Mouse (Mus musculus) C2C12 (cell line): ENCODE data around the gene Ces2a.

Source experiments
- CEBPB ChIP-seq: IDR thresholded peaks from one replicate; pipeline ENCODE4 v1.6.1; 2011; ENCODE audit warnings: low read depth, mild to moderate bottlenecking, control low read depth, moderate library complexity
- CTCF ChIP-seq: IDR thresholded peaks from one replicate; pipeline ENCODE4 v1.5.1; 2011; ENCODE audit not compliant: control insufficient read depth, insufficient read depth, insufficient read length
- MAX ChIP-seq: IDR thresholded peaks from one replicate; pipeline ENCODE4 v1.6.1; 2011; ENCODE audit warnings: mild to moderate bottlenecking, control low read depth
- USF1 ChIP-seq: IDR thresholded peaks from one replicate; pipeline ENCODE4 v1.6.1; 2011; ENCODE audit warnings: low read depth, mild to moderate bottlenecking, control low read depth, moderate library complexity

DNA sequence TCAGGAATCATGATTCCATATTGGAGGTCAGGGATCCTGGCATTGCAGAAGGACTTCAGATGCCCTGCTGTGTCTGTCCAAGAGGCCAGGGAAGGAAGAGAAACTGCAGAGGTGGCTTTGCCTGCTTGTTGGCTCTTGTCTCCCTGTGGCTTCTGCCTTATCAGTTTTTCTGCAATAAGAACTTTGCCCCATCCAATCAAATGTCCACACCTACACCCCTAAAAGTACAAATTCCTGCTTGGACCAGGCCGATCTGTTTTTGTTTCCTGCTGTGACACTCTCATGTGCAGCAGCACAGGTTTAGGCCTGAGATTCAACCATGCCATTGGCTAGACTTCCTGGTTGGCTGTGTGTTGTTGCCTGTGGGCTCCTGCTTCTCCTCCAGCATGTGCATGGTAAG, at the start of gene Ces2a:
- no peak for TF ChIP-seq USF1
- no peak for TF ChIP-seq CTCF
- TF ChIP-seq CEBPB = no peak
- TF ChIP-seq MAX = no peak
